Mouse (Mus musculus) liver, postnatal 0 days (tissue): ENCODE measurements around the gene C5ar1. TPM values are rescaled to one million over a fixed set of nuclear protein-coding genes. Genes with fewer than 3 reads are reported as not detected.

Source experiments
- ATAC-seq: fragments of 200-750 bp; cut with Nextera tagmentation; 2 replicates; pipeline ENCODE4 v1.8.0; 2017; ENCODE audit warnings: mild to moderate bottlenecking, moderate library complexity
- DNase-seq: peaks from one replicate; pipeline ENCODE4 v3.0.0-alpha.2; 2016
- H3K27ac ChIP-seq: fragments of 300-500 bp; sonication (generic); 2 replicates; pipeline ENCODE4 v1.5.1; 2014; ENCODE audit warnings: antibody characterized with exemption, moderate library complexity, mild to moderate bottlenecking, low read depth
- H3K27me3 ChIP-seq: fragments of 300-500 bp; sonication (generic); 2 replicates; pipeline ENCODE4 v1.6.1; 2014; ENCODE audit warnings: low read length, control low read depth, mixed read lengths; ENCODE audit not compliant: insufficient read depth
- H3K36me3 ChIP-seq: fragments of 300-500 bp; sonication (generic); replicated peaks from 2 replicates; pipeline ENCODE4 v1.6.1; 2014; ENCODE audit warnings: mild to moderate bottlenecking, control low read depth, low read length, moderate library complexity, mixed read lengths; ENCODE audit not compliant: insufficient read depth
- H3K4me1 ChIP-seq: fragments of 300-500 bp; sonication (generic); 2 replicates; pipeline ENCODE4 v1.6.1; 2014; ENCODE audit warnings: antibody characterized with exemption, mild to moderate bottlenecking, control low read depth; ENCODE audit not compliant: insufficient read depth
- H3K4me2 ChIP-seq: fragments of 300-500 bp; sonication (generic); 2 replicates; pipeline ENCODE4 v1.6.1; 2014; ENCODE audit warnings: low read depth, mild to moderate bottlenecking, low read length, moderate library complexity, mixed read lengths
- H3K4me3 ChIP-seq: fragments of 300-500 bp; sonication (generic); 2 replicates; pipeline ENCODE4 v1.5.1; 2014; ENCODE audit warnings: low read depth, low read length
- H3K9ac ChIP-seq: fragments of 300-500 bp; sonication (generic); replicated peaks from 2 replicates; pipeline ENCODE4 v1.6.1; 2014; ENCODE audit warnings: mild to moderate bottlenecking, moderate library complexity
- H3K9me3 ChIP-seq: fragments of 300-500 bp; sonication (generic); 2 replicates; pipeline ENCODE4 v1.6.1; 2016; ENCODE audit warnings: mild to moderate bottlenecking, control low read depth, low read length, mixed read lengths
- CTCF ChIP-seq: sonication (generic); IDR thresholded peaks from 2 replicates; pipeline ENCODE4 v1.5.1; 2016; ENCODE audit warnings: antibody characterized with exemption, low read depth
- EP300 ChIP-seq: IDR thresholded peaks from 2 replicates; pipeline ENCODE4 v1.6.1; 2016; ENCODE audit warnings: antibody characterized with exemption, low read depth, mild to moderate bottlenecking
- WGBS: fragments of 180-500 bp; shearing (Covaris S2); extraction: QIAGEN DNeasy Blood & Tissue Kit; methylation state at CpG from one replicate; pipeline ENCODE4 v1.1.7; 2014; ENCODE audit not compliant: insufficient replicate concordance; 5-methylcytosine and 5-hydroxymethylcytosine counted together
- polyA plus RNA-seq: library from polyadenylated mRNA; unstranded; fragments of >200 nt; fragmentation: Nextera tagmentation; extraction: Ambion mirVana; gene quantifications from 2 replicates; pipeline ENCODE4 v1.2.1, GENCODE M21; 2015

Gene C5ar1
- polyA plus RNA-seq, 1 experiment from 2014 or later: 6.9 TPM

DNA sequence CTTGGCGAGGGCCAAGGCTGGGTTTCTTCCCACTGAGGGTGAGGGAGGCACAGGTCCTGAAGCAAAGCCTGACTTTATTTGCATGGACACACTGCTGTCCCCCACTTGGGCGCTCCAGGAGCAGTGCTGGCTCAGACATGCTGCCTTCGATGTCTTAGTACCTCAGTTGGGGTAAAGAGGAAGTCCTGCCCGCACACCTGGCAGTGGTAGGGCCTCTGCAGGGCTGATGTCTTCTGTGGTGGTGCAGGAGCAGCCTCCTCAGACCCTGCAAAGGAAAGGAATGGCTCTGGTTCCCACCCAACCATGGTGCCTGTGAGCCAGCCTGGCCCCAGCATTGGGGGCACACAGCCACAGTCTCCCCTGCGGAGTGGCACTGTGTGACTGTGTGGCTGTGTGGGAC is 62.2 kb downstream of the C5ar1 start:
- H3K4me3 ChIP-seq: no peak overlapping the region
- H3K4me1 ChIP-seq: no peaks in the 10 kb centered on the region
- no peak overlapping the region for H3K9ac ChIP-seq
- DNase-seq: no peak
- 70% methylated on average over 5 of the region's 5 CpGs for WGBS
- H3K4me2 ChIP-seq: no peak overlapping the region
- H3K9me3 ChIP-seq: no peaks in the 10 kb centered on the region
- H3K36me3 ChIP-seq: peaks cover 13% of the 10 kb centered on the region
- no peak for ATAC-seq
- H3K27ac ChIP-seq: no peak overlapping the region
- H3K27me3 ChIP-seq: no peaks in the 10 kb centered on the region
- TF ChIP-seq EP300 (no peak), CTCF (no peak)

Other genes with a start within 250 kb of the C5ar1 start
- 0.95 and 1.0 TPM in 2 replicates for gene Bicra, start 211.6 kb downstream of the C5ar1 start, polyA plus RNA-seq
- gene Zfp541, start 197.7 kb downstream of the C5ar1 start, polyA plus RNA-seq: not detected in 2 replicates
- gene Napa, start 161.1 kb downstream of the C5ar1 start, polyA plus RNA-seq: 96.6 and 105 TPM in 2 replicates
- gene Kptn, start 139.6 kb downstream of the C5ar1 start, polyA plus RNA-seq: 6.5 and 7.5 TPM in 2 replicates
- gene Slc8a2, start 129.7 kb downstream of the C5ar1 start, polyA plus RNA-seq: not detected in 2 replicates
- 1.9 and 2.0 TPM in 2 replicates for gene Meis3, start 84.5 kb downstream of the C5ar1 start, polyA plus RNA-seq
- 3.6 and 3.9 TPM in 2 replicates for gene Dhx34, start 37.5 kb downstream of the C5ar1 start, polyA plus RNA-seq
- 0.92 and 1.2 TPM in 2 replicates for gene C5ar2, start 15.4 kb downstream of the C5ar1 start, polyA plus RNA-seq
- 7.5 and 8.4 TPM in 2 replicates for gene Inafm1, start 14.1 kb upstream of the C5ar1 start, polyA plus RNA-seq
- 5.7 and 8.8 TPM in 2 replicates for gene Ccdc9, start 27.3 kb upstream of the C5ar1 start, polyA plus RNA-seq
- 3.7 and 4.1 TPM in 2 replicates for gene Bbc3, start 48.9 kb upstream of the C5ar1 start, polyA plus RNA-seq
- gene Sae1, start 128.3 kb upstream of the C5ar1 start, polyA plus RNA-seq: 48.3 and 51.9 TPM in 2 replicates
- 4.7 and 5.2 TPM in 2 replicates for gene Zc3h4, start 141.4 kb upstream of the C5ar1 start, polyA plus RNA-seq
- 38.7 and 43.0 TPM in 2 replicates for gene Tmem160, start 193.2 kb upstream of the C5ar1 start, polyA plus RNA-seq
- 0.07 and 0.11 TPM in 2 replicates for gene Npas1, start 218.2 kb upstream of the C5ar1 start, polyA plus RNA-seq